Mouse (Mus musculus) regulatory T cell (primary cell): ENCODE results near the gene Sept9.

Experiments
- in situ Hi-C: fragments of 300-600 bp; cut with MboI, MseI; formaldehyde crosslinking; loops from one replicate; pipeline ENCODE4 v1.15.1; 2025; ENCODE audit warnings: high pct_unique_total_duplicates

Gene Sept9

GRCm38 (mm10) chr11:117323976-117324574, 124.6 kb downstream of the Sept9 start:
- in situ Hi-C loops: loop anchor here (25.0 kb wide), 1 partner anchor 1838 kb away; no protein-coding TSS in a partner anchor

DNA sequence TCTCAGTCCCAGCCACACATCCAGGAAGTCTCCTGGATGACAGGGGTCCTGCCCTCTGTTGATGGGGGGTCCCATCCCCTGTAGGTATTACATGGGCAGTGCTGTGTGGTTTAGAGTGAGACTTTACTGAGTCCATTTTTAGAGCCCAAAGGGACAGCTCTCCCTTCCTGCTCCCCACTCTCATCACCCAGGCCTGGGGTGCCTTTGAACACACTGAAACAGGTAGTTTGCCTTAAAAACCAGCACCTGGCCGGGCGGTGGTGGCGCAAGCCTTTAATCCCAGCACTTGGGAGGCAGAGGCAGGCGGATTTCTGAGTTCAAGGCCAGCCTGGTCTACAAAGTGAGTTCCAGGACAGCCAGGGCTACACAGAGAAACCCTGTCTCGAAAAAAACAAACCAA, 125.3 kb downstream of the Sept9 start:
- in situ Hi-C loops: loop anchor here (25.0 kb wide), 4 partner anchors 912 to 1838 kb away; partner anchors contain the start of genes Cyth1, Rnf157 and Slc25a19

DNA sequence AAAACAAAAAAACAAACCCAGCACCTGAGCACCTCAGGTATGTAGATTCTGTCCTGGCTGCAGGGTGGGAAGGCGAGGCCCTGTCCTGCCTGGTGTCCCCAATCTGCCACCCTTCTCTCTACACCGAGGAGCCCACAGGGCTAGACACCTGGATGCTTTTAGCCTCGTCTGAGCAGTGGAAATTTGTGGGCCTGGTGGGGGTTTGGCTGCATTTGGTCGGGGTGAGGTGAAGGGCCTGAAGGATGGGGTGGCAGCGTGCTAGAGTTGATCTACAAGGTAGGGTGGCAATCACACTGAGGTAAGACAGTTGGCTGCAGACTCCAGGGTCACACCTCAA, 125.6 kb downstream of the Sept9 start:
- in situ Hi-C loops: loop anchor here (25.0 kb wide), 3 partner anchors 912 to 1688 kb away; partner anchors contain the start of genes Cyth1, Rnf157 and Slc25a19

DNA sequence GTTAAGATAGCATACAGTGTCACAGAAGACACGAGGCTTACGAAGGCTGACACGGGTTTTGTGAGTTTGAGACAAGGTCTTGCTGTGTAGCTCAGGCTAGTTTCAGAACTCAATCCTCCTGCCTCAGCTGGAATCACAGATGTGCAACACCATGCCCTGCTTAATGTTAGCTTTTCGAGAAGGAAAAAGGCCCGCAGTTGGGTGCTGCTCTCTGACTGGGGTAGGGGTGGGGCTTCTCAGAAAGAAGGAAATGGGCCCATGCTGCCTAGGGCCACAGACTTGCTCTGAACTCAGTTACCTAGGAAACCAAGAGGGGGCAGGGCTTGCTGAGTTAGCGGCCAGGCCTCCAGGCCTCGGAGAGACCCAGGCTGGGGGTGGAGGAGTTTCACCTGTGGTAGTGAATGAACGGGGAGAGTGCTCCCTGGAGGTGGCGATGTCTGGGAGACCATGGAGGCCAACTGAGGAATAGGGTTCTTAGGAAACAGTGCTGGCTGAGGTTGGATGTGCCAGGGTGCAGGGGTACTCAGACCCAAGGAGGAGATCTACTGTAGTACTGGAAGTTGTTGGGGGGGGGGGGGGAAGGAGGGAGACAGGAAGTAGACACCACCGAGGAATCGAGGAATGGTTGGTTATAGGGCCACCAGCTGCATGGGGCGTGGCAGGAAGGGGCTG, 126.1 kb downstream of the Sept9 start:
- in situ Hi-C loops: loop anchor here (25.0 kb wide), 3 partner anchors 912 to 1688 kb away; partner anchors contain the start of genes Cyth1, Rnf157 and Slc25a19

- in situ Hi-C loops: loop anchor here (25.0 kb wide), 3 partner anchors 911 to 1689 kb away; partner anchors contain the start of genes Cyth1, Rnf157 and Slc25a19
These were observed 126.8 kb downstream of the Sept9 start for GRCm38 (mm10) chr11:117326140-117326725.

- in situ Hi-C loops: loop anchor here (25.0 kb wide), 3 partner anchors 910 to 1690 kb away; partner anchors contain the start of genes Cyth1, Rnf157 and Slc25a19
These were observed 127.6 kb downstream of the Sept9 start for GRCm38 (mm10) chr11:117326867-117327600.

DNA sequence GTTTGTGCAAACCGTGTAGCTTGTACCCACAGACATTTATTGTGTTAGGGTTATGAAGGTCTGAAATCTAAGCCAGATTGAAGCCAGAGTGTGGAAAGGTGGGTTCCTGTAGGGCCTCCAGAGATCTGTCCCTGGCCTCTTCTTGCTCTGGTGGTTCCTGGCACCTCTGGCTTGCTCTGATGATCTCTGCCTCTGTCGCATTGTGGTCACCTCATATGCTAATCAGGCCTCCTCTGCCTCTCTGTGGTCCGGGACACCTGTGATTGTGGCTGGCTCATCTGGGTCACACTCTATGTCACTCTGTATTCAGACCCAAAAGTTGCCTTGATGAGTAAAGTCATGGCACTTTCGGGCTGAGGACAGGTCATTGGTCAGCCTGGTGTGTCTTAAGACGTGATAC, 128.2 kb downstream of the Sept9 start:
- in situ Hi-C loops: loop anchor here (25.0 kb wide), 3 partner anchors 910 to 1690 kb away; partner anchors contain the start of genes Cyth1, Rnf157 and Slc25a19

DNA sequence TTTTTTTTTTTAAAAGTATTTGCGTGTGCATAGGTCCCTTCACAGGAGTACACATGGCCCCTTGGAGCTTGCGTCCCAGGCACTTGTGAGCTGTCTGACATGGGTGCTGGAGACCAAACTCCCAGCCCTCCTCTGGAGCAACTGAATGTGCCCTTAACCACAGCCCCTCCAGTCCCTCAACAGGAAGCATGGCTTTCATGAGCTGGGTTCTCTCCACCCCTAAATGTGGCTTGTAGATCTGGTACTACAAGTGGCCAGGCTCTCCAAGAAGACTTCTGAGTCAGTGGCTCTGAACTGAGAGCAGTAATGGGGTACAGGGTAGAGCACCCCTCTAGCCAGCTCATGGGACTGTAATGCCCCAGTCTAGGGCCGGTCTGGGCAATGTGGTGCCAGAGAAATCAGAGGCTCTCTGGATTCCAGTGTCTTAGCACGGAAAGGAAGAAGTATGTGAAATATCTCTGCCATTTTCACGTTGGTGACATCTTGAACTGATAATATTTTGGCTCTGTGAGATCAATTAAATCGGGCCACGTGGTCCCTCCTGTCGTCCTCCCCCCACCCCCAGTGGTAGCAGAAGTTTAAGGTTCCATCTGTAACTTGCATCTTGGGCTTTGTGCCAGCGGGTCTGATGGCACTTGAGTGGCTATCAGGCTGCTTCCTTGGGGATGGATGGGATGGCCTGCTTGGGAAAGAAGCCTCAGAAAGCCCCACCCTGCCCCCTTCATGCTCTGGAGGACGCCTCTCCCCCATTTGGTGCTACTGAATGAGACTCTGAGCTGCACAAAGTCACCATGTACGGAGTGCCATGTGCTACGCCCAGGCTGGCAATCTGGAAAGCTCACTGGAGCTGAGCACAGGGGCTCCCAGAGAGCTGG, 130.9 kb downstream of the Sept9 start:
- in situ Hi-C loops: loop anchor here (25.0 kb wide), 3 partner anchors 907 to 1693 kb away; partner anchors contain the start of genes Cyth1, Rnf157 and Slc25a19

GRCm38 (mm10) chr11:117330951-117331254, 131.4 kb downstream of the Sept9 start:
- in situ Hi-C loops: loop anchor here (25.0 kb wide), 3 partner anchors 906 to 1694 kb away; partner anchors contain the start of genes Cyth1, Rnf157 and Slc25a19

DNA sequence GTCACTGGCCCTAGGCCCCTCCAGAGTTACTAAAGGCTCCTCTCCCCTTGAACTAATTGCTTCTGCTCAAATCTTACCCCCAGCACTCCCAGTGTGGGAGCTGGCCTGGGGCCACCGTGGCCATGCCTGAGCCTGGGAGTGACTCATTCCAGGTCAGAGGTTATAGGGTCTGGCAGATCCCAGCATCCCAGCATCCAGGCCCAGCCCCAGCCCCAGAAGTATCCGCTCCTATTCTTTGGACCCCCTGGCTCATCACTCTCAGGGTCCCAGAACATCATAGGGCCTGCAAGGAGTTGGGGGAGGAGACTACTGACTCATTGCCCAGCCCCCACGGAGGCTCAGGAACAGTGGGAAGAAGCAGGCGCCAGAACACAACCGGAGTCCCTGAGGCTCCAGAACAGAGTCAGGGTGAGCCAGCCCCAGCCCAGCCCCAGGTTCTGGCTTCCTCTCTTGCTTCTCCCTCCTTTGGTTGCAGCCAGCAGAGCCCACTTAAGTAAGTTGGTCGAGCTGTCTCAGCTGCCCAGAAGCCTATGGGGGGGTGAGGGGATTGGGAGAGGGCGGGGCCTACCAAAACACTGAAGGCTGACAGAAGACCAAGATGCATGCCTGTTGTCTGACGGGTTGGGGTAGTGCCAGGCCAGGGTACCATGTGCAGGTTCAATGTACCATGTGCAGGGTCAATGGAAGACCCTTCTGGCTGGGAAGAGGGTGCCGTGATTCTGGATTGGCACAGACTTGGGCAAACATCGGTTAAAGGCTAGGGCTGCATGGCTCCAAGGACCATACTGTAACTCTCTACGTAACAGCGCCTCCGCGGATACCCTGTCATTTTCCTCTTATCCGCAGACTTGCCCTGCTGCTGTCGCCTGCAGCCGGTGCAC, 132.1 kb downstream of the Sept9 start:
- in situ Hi-C loops: loop anchor here (25.0 kb wide), 3 partner anchors 906 to 1694 kb away; partner anchors contain the start of genes Cyth1, Rnf157 and Slc25a19

DNA sequence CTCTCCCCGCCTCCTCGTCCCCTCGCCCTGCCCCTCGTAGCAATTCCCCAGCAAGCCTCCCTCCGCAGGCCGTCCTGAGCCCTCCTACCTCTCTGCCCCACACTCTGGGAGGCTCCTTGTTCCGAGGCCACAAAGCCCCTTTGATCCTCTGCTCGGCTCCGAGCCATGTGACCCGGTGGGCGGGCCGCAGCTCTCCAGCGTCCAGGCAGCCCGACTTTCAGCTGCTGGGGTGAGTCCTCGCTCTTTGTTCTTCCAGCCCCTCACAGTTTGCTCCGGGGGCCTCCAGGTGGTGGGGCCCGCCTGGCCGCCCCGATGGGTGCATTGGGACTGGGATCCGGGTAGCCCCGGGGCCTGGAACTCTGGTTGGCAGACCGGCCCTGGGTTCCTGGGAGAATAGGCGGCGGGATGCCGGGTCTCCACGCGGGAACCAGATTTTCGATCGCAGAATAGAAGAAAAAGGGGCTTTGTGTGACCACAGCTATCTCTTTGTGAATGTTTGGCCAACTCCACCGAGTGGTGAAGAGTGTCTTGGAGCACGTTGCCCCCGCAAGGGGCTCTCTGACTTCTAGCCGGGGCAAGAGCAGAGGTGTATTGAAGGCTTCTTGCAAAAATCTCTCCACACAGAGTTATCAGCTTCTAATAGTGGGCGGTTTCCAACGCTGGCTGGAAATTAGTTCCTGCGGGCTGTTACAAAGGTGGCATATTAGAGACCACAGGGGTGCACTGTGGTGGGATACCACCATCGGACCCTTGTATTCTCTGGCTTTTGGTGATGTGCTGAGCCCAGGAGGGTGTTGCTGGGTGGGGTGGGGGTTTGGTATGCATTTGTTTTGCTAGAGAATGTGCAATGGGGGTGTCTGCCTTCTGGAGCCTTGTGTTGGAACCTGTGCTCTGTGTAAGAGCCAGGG, 133.0 kb downstream of the Sept9 start:
- in situ Hi-C loops: loop anchor here (25.0 kb wide), 3 partner anchors 905 to 1695 kb away; partner anchors contain the start of genes Cyth1, Rnf157 and Slc25a19

DNA sequence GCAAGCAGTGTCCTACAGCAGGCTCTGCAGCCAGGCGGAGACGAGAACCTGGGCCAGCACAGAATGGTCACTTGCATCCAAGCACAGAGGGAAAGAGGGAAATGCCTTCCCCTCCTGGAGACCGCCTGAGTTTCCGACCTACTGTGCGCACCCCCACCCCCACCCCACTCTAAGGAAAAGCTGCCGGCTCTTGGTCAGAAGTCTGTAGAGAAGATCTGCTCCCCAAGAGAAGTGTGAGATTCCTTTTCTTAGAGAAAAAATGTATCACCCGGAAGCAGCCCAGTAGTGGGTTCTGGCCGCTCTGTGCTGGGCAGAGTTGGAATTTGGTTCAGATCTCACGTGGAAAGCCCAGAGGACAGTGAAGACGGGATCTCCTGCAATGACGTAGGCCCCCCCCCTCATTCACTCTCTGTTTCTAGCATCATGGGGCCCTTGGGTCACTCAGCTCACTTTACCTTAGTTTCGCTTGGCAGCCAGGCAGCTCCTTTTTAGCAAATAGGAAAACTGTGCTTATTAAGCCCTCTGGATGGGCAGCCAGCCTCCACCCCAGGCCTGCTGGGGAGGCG, 133.8 kb downstream of the Sept9 start:
- in situ Hi-C loops: loop anchor here (25.0 kb wide), 3 partner anchors 904 to 1696 kb away; partner anchors contain the start of genes Cyth1, Rnf157 and Slc25a19

DNA sequence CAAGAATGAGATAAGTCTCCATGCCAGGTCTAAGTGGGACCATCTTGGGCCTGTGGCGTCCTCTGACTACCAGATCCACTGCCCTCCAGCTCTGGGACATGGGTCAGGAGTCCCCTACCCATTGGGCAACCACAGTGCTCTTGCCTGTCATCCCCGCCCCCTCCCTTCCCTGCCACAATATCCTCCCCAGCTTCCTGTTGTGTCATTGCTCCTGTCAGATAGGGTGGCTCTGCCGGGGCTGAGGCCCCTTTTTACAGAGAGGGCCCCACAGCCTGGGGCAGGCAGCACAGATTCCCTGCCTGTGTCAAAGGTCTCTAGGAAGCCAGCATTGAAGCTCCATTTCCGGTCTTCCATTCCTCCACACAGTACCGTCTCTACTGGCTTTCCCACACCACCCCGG, 134.6 kb downstream of the Sept9 start:
- in situ Hi-C loops: loop anchor here (25.0 kb wide), 3 partner anchors 903 to 1697 kb away; partner anchors contain the start of genes Cyth1, Rnf157 and Slc25a19

GRCm38 (mm10) chr11:117335146-117335545, 135.7 kb downstream of the Sept9 start:
- in situ Hi-C loops: loop anchor here (25.0 kb wide), 3 partner anchors 902 to 1698 kb away; partner anchors contain the start of genes Cyth1, Rnf157 and Slc25a19

DNA sequence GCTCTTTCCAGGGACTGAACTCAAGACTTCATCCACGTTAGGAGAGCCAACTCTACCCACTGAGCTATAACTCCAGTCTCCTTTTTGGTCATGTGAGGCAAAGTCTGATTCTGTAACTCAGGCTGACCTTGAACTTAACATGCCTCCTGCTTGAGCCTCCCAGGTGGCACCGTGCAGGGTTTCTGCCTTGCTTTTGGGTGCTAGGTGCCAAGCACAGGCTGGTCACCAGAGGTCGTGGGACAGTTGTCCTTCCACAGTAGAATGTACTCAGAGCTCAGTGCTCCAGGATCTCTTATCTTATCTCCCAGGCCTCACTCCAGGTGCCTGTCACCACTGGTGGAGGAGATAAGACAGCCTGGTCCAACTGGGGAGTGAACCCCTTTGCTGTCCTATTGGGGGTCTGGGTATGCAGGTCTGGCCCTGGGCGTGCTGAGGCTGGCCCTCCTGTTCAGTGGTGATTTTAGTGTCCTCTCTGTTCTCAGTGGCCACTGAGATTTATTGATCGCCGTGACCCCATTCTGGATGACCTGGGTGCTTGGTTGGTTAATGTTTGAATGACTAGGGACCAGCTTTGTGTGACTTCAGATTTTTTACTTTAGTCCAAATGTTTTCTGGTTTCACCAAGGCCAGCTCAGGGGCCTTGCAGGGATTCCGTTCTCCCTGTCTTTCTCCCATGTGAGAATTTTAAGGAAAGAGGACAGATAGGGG, 136.8 kb downstream of the Sept9 start:
- in situ Hi-C loops: loop anchor here (25.0 kb wide), 3 partner anchors 901 to 1699 kb away; partner anchors contain the start of genes Cyth1, Rnf157 and Slc25a19

DNA sequence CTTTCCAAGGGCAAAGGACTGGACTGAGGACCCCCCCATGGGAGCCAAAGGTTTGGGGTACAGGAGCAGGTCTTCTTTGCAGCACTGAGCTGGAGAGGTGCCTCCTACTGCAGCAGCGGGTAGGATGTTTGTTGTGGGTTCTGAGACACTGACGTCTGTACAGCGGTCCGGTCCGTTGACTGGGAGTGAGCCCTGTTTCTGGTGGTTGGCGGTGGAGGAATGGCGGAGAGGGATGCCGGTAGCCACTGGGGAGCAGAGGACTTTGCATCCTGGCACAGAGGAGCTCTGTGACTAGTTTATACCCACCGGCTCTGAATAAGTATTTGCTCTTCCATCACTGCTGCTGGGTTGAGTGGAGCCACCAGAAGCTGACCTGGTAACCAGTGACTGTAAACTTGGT, 138.3 kb downstream of the Sept9 start:
- in situ Hi-C loops: loop anchor here (25.0 kb wide), 3 partner anchors 900 to 1700 kb away; partner anchors contain the start of genes Cyth1, Rnf157 and Slc25a19

DNA sequence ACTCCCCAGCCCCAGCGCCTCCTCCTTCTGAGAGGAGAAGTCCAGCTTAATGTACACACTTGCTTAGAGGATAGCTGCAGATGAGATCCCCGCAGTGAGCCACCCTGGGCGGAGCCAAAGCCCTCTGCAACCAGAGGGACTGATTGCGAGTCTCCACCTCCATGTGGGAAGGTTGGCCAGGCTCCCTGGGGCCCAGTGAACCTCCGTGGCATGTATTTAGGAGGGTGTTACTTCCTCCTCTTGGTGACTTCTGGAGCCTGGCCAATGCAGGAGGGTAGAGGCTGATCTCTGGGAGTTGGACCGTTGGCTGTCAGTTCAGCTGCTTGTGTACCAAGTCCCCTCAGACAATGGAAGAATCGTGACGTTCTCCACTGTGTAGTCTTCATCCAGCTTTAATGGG, 139.0 kb downstream of the Sept9 start:
- in situ Hi-C loops: loop anchor here (25.0 kb wide), 3 partner anchors 899 to 1701 kb away; partner anchors contain the start of genes Cyth1, Rnf157 and Slc25a19
